Mouse (Mus musculus) neural tube, embryonic 15.5 days (tissue): Measurements from ENCODE around the gene Erbb3. TPM values are rescaled to one million over a fixed set of nuclear protein-coding genes. Genes with fewer than 3 reads are reported as not detected.
"Not testable (repeated sequence)": the region's sequence is repeated elsewhere in the genome, so short reads cannot be mapped to it uniquely, and the experiment has no call there.

Experiments used
- ATAC-seq: fragments of 200-750 bp; cut with Nextera tagmentation; 2 replicates; pipeline ENCODE4 v1.8.0; 2017; ENCODE audit warnings: mild to moderate bottlenecking, moderate TSS enrichment, moderate library complexity; ENCODE audit not compliant: low FRiP score
- H3K27ac ChIP-seq: fragments of 300-500 bp; sonication (generic); replicated peaks from 2 replicates; pipeline ENCODE4 v1.5.1; 2015; ENCODE audit warnings: mild to moderate bottlenecking, inconsistent platforms
- H3K27me3 ChIP-seq: fragments of 300-500 bp; sonication (generic); replicated peaks from 2 replicates; pipeline ENCODE4 v1.6.1; 2015; ENCODE audit warnings: inconsistent platforms
- H3K36me3 ChIP-seq: fragments of 300-500 bp; sonication (generic); 2 replicates; pipeline ENCODE4 v1.6.1; 2015; ENCODE audit warnings: inconsistent platforms
- H3K4me1 ChIP-seq: fragments of 300-500 bp; sonication (generic); 2 replicates; pipeline ENCODE4 v1.6.1; 2015; ENCODE audit warnings: inconsistent platforms
- H3K4me2 ChIP-seq: fragments of 300-500 bp; sonication (generic); 2 replicates; pipeline ENCODE4 v1.6.1; 2015; ENCODE audit warnings: inconsistent platforms, mild to moderate bottlenecking, moderate library complexity
- H3K4me3 ChIP-seq: fragments of 300-500 bp; sonication (generic); replicated peaks from 2 replicates; pipeline ENCODE4 v1.5.1; 2015; ENCODE audit warnings: mild to moderate bottlenecking, inconsistent platforms
- H3K9ac ChIP-seq: fragments of 300-500 bp; sonication (generic); replicated peaks from 2 replicates; pipeline ENCODE4 v1.6.1; 2015; ENCODE audit warnings: mild to moderate bottlenecking, inconsistent platforms
- H3K9me3 ChIP-seq: fragments of 300-500 bp; sonication (generic); replicated peaks from 2 replicates; pipeline ENCODE4 v1.6.1; 2016; ENCODE audit warnings: inconsistent platforms
- WGBS: fragments of 180-500 bp; shearing (Covaris S2); methylation state at CpG from one replicate; pipeline ENCODE4 v1.1.7; 2015; ENCODE audit warnings: mixed read lengths; 5-methylcytosine and 5-hydroxymethylcytosine counted together
- polyA plus RNA-seq: library from polyadenylated mRNA; unstranded; fragments of >200 nt; fragmentation: Nextera tagmentation; extraction: Ambion mirVana; gene quantifications from 2 replicates; pipeline ENCODE4 v1.2.1, GENCODE M21; 2015

The Erbb3 gene
- polyA plus RNA-seq, 1 experiment from 2014 or later: 3.1 TPM

- H3K4me3 ChIP-seq, H3K27me3 ChIP-seq, H3K9ac ChIP-seq, ATAC-seq, H3K9me3 ChIP-seq: not testable (repeated sequence)
- Histone ChIP-seq H3K4me1 (peaks cover 20% of the 10 kb centered on the region), H3K27ac (peak overlapping the region; percentile 98), H3K4me2 (peak overlapping the region; percentile 85), H3K36me3 (peaks cover 10% of the 10 kb centered on the region)
- 66% methylated on average over 6 of the region's 6 CpGs for WGBS
Measured at GRCm38 (mm10) chr10:128549682-128550057, 39.8 kb downstream of the Erbb3 start.

- peaks cover 23% of the 10 kb centered on the region for H3K4me1 ChIP-seq
- H3K9me3 ChIP-seq: no peaks in the 10 kb centered on the region
- H3K27ac ChIP-seq: peak within 1 kb of the TSS; percentile 98
- peak within 1 kb of the TSS; percentile 78 for H3K9ac ChIP-seq
- ATAC-seq: peak; percentile 91
- peak within 1 kb of the TSS; percentile 71 for H3K4me3 ChIP-seq
- WGBS: under 1% methylated on average over 31 of the region's 31 CpGs
- peaks cover 16% of the 10 kb centered on the region for H3K36me3 ChIP-seq
- no peaks in the 10 kb centered on the region for H3K27me3 ChIP-seq
- peak within 1 kb of the TSS; percentile 85 for H3K4me2 ChIP-seq
Measured at GRCm38 (mm10) chr10:128548947-128549681, 40.3 kb downstream of the Erbb3 start, which contains the start of gene Rpl41. TSS of gene Rpl41 (minus strand) at chr10:128549305.

GRCm38 (mm10) chr10:128548051-128548791, 41.2 kb downstream of the Erbb3 start:
- Histone ChIP-seq H3K9ac (peak overlapping the region; percentile 78), H3K4me1 (peaks cover 32% of the 10 kb centered on the region), H3K27ac (peak overlapping the region; percentile 98), H3K36me3 (peaks cover 25% of the 10 kb centered on the region), H3K4me3 (peak overlapping the region; percentile 71), H3K4me2 (peak overlapping the region; percentile 85)
- WGBS: 0% methylated on average over 30 of the region's 30 CpGs
- ATAC-seq: 0 out of 2 replicates have a peak, but pooled peaks have one; percentile 3
- H3K9me3 ChIP-seq, H3K27me3 ChIP-seq: not testable (repeated sequence)

DNA sequence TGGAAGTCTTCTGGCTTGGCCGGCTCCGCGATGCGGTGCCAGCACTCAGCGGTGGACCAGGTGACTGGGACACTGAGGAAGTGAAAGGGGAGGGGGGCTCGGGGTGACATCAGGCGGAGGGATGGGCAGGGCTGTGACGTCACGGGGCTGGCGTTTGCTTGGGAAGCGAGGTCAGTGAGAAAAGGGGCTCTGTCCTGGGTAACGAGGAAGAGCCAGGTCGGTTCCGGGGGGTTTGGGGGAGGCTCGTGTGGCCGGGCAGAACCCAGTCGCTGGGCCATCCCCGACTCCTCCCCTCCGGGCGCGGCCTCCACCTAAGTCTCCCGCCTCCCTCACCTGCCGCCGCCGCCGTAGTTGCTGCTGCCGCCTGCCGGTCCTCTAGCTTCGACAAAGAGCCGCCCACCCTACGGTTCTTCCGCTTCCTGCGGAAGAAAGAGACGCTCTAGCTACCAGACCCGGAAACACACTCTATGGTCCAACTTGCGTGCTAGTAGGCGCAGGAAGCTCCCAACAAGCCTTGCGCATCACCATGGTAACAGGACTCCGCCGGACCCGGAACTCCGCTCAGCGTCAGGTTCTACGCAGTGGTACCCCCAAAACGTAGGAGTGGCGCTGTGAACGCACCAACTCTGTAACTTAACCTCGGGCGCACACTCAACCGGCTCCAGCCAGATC, 42.0 kb downstream of the Erbb3 start, which contains the start of gene Zc3h10:
Zc3h10 (minus strand) TSS at position 414 of the 672 bp plus-strand sequence.
- peak within 1 kb of the TSS; percentile 71 for H3K4me3 ChIP-seq
- peak within 1 kb of the TSS; percentile 78 for H3K9ac ChIP-seq
- ATAC-seq: peak; percentile 90
- H3K27me3 ChIP-seq: no peaks in the 10 kb centered on the region
- H3K27ac ChIP-seq: peak within 1 kb of the TSS; percentile 98
- H3K4me1 ChIP-seq: peaks cover 34% of the 10 kb centered on the region
- H3K4me2 ChIP-seq: peak within 1 kb of the TSS; percentile 85
- WGBS: under 1% methylated on average over 47 of the region's 50 CpGs
- H3K36me3 ChIP-seq: peaks cover 31% of the 10 kb centered on the region
- H3K9me3 ChIP-seq: no peaks in the 10 kb centered on the region

DNA sequence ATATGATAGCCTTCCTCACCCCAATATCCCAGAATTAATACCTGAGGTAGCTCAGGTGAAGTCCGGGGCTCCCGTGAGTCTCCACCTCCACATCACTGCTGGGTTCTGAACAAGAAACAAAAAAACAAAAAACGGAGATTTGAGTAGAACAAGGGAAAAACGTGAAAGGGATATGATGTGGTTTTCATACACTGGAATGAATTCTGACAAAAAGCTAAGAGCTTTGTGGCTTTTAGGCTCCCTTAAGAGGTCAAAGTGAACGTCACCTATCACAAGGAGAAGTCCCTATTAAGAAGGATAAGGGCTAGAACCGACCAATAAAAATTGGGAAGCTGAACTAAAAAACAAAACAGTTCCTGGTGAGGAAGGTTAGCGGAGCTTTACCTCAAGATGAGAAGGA, 42.7 kb downstream of the Erbb3 start:
- H3K4me1 ChIP-seq: peaks cover 34% of the 10 kb centered on the region
- peak overlapping the region; percentile 72 for H3K9ac ChIP-seq
- 31% methylated on average over 7 of the region's 7 CpGs for WGBS
- H3K4me3 ChIP-seq: peak overlapping the region; percentile 71
- peaks cover 37% of the 10 kb centered on the region for H3K36me3 ChIP-seq
- no peak for ATAC-seq
- no peaks in the 10 kb centered on the region for H3K9me3 ChIP-seq
- peak overlapping the region; percentile 85 for H3K4me2 ChIP-seq
- H3K27ac ChIP-seq: peak overlapping the region; percentile 98
- no peaks in the 10 kb centered on the region for H3K27me3 ChIP-seq

GRCm38 (mm10) chr10:128546361-128546760, 43.1 kb downstream of the Erbb3 start:
- peaks cover 37% of the 10 kb centered on the region for H3K36me3 ChIP-seq
- peak overlapping the region; percentile 98 for H3K27ac ChIP-seq
- H3K9me3 ChIP-seq: no peaks in the 10 kb centered on the region
- H3K4me1 ChIP-seq: peaks cover 34% of the 10 kb centered on the region
- peak overlapping the region; percentile 85 for H3K4me2 ChIP-seq
- H3K9ac ChIP-seq: peak overlapping the region; percentile 72
- 13% methylated on average over 4 of the region's 4 CpGs for WGBS
- peak overlapping the region; percentile 71 for H3K4me3 ChIP-seq
- no peak for ATAC-seq
- no peaks in the 10 kb centered on the region for H3K27me3 ChIP-seq

- ATAC-seq: no peak
Measured at GRCm38 (mm10) chr10:128545570-128545898, 43.9 kb downstream of the Erbb3 start.

DNA sequence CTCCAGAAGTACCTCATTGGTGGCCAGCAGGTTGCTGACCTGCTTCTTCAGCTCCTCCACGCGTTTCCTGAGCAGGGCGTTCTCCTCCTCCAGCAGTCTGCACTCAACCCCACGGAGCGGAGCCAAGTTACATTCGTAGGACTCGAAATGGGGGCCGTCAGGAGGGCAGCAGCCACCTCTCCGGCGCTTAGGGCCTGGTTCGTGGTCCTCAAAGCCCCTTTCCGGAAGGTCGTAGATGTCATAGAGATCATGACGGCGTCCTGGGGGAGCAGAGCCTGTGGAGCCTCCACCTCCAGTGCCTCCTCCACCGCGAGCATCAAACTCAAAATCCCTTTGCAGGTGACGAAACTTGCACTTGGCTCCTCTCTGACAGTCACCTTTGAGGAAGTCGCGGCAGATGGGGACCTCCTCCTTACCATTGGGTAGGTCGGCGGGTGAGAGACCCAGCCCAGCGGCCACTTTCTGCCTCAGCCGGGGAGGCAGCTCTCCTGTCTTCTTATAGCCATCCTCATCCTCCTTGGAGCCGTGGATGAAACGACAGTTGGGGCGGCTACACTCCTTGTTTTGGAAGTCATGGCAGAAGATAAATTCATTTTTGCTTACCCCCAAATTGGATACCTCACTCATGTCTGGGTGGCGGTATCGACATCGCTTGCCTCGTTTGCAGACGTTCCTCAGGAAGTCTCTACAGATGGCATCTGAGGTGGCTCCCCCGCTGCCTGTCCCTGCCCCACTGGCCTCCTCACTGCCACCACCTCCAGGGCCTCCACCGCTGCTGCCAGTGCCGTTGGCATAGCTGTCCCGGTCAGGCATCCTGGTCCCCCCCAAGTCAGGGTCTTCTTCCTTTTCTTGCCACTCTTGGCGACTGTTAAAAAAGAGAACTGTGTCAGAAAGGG, 44.5 kb downstream of the Erbb3 start:
- H3K4me3 ChIP-seq: no peak overlapping the region
- 95% methylated on average over 37 of the region's 37 CpGs for WGBS
- peaks cover 40% of the 10 kb centered on the region for H3K36me3 ChIP-seq
- no peaks in the 10 kb centered on the region for H3K27me3 ChIP-seq
- H3K9ac ChIP-seq: no peak overlapping the region
- no peak for ATAC-seq
- no peaks in the 10 kb centered on the region for H3K9me3 ChIP-seq
- no peak overlapping the region for H3K27ac ChIP-seq
- H3K4me1 ChIP-seq: peaks cover 34% of the 10 kb centered on the region
- H3K4me2 ChIP-seq: no peak overlapping the region

More at GRCm38 (mm10) chr10:128545570-128545898, 43.9 kb downstream of the Erbb3 start:
- Histone ChIP-seq H3K9me3 (no peaks in the 10 kb centered on the region), H3K27ac (no peak overlapping the region), H3K9ac (no peak overlapping the region), H3K36me3 (peaks cover 40% of the 10 kb centered on the region), H3K4me1 (peaks cover 34% of the 10 kb centered on the region), H3K4me3 (no peak overlapping the region), H3K27me3 (no peaks in the 10 kb centered on the region), H3K4me2 (no peak overlapping the region)
- 94% methylated on average over 3 of the region's 3 CpGs for WGBS

DNA sequence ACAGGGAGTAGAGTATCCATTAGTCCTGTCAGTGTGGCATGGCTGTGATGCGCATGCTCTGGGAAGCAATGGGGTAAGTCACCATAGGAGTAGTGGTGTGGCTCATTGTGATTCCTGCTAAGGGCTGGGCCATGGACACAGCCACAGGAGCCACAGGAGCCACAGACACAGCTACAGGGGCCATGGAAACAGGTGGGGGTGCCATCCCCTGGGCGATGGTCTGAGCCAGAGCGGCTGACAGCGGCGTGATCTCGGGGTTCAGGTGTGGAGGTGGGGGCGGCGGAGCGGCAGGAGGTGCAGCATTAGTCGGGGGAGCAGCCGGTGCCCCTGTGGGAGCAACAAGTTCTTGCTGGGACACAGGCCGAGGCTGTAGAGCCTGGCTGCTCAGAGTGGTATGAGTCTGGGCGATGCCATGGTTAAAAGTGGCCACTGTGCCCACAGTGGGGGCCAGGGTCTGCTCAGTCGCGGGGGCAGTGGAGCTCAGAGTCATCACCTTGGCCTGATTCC, 45.2 kb downstream of the Erbb3 start:
- Histone ChIP-seq H3K36me3 (peaks cover 40% of the 10 kb centered on the region), H3K27ac (no peak overlapping the region), H3K4me2 (no peak overlapping the region), H3K9ac (no peak overlapping the region), H3K9me3 (no peaks in the 10 kb centered on the region), H3K4me1 (peaks cover 29% of the 10 kb centered on the region), H3K4me3 (no peak overlapping the region), H3K27me3 (no peaks in the 10 kb centered on the region)
- no peak for ATAC-seq
- WGBS: 97% methylated on average over 15 of the region's 15 CpGs

DNA sequence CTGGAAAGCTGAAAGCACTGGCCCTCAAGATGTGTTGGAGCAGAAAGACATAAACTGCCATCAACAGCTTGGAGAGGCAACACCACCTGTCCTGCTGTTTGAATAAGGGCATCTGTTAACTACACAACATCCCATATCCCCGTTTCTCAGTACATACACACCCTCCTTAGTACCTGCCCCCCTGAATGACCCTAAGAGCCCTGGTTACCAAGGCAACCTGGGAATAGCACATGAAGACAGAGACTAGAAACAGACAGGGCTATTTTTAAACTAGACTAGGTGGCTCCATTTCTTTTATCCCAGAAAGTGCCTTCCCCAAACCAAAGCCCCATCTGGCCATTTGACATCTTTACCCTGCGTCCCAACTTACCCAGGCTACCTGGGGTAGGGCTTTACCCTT, 46.4 kb downstream of the Erbb3 start:
- no peak overlapping the region for H3K4me2 ChIP-seq
- whole genome bisulfite sequencing: 78% methylated on average over 2 of the region's 2 CpGs
- no peak overlapping the region for H3K9ac ChIP-seq
- peaks cover 40% of the 10 kb centered on the region for H3K36me3 ChIP-seq
- no peak for ATAC-seq
- no peak overlapping the region for H3K4me3 ChIP-seq
- H3K27ac ChIP-seq: no peak overlapping the region
- H3K9me3 ChIP-seq: no peaks in the 10 kb centered on the region
- peaks cover 29% of the 10 kb centered on the region for H3K4me1 ChIP-seq
- no peaks in the 10 kb centered on the region for H3K27me3 ChIP-seq
